Mouse (Mus musculus) cerebellum, postnatal 14 days (tissue): ENCODE results near the gene Fdxr.

Source experiments
- DNase-seq, 2 experiments: peaks; one replicate each; pipeline ENCODE4 v3.0.0; 2021; ENCODE audit warnings: mixed read lengths in 2 of 2

Gene Fdxr

GRCm38 (mm10) chr11:115267958-115268357, 8.9 kb downstream of the Fdxr start:
- no peak for DNase-seq

GRCm38 (mm10) chr11:115267061-115267883, 9.6 kb downstream of the Fdxr start, which contains the start of gene Grin2c:
Gene Grin2c (minus strand): TSS chr11:115267243.
- DNase-seq = peak; percentile 60 to 79

- DNase-seq = peak; percentile 71 to 75
Observed at GRCm38 (mm10) chr11:115266400-115266778, 10.5 kb downstream of the Fdxr start.

GRCm38 (mm10) chr11:115265771-115266399, 11.0 kb downstream of the Fdxr start:
- peak; percentile 69 to 82 for DNase-seq

GRCm38 (mm10) chr11:115264862-115265668, 11.8 kb downstream of the Fdxr start:
- peak; percentile 70 to 77 for DNase-seq

- DNase-seq = peak; percentile 53 to 62
Observed at GRCm38 (mm10) chr11:115264136-115264861, 12.6 kb downstream of the Fdxr start.

- peak; percentile 75 to 80 for DNase-seq
Observed at GRCm38 (mm10) chr11:115262954-115263353, 13.9 kb downstream of the Fdxr start.

- no peak for DNase-seq
Observed at GRCm38 (mm10) chr11:115259134-115259533, 17.7 kb downstream of the Fdxr start.

- DNase-seq = no peak
Observed at GRCm38 (mm10) chr11:115257775-115258510, 18.9 kb downstream of the Fdxr start.

- DNase-seq = no peak
Observed at GRCm38 (mm10) chr11:115251258-115251657, 25.6 kb downstream of the Fdxr start.

GRCm38 (mm10) chr11:115250405-115251090, 26.3 kb downstream of the Fdxr start:
- no peak for DNase-seq

- DNase-seq = peak in 1 of 2 experiments; percentile 66
Observed at GRCm38 (mm10) chr11:115249721-115250404, 27.0 kb downstream of the Fdxr start.

- peak in 1 of 2 experiments; percentile 24 for DNase-seq
Observed at GRCm38 (mm10) chr11:115247945-115248344, 28.9 kb downstream of the Fdxr start.

- no peak for DNase-seq
Observed at GRCm38 (mm10) chr11:115247240-115247639, 29.6 kb downstream of the Fdxr start.

GRCm38 (mm10) chr11:115246386-115246785, 30.5 kb downstream of the Fdxr start:
- peak; percentile 70 to 71 for DNase-seq

GRCm38 (mm10) chr11:115244840-115245239, 32.0 kb downstream of the Fdxr start:
- DNase-seq = no peak

GRCm38 (mm10) chr11:115243783-115244182, 33.1 kb downstream of the Fdxr start:
- no peak for DNase-seq

GRCm38 (mm10) chr11:115242746-115243145, 34.1 kb downstream of the Fdxr start:
- no peak for DNase-seq

GRCm38 (mm10) chr11:115241402-115241801, 35.4 kb downstream of the Fdxr start:
- peak; percentile 59 to 73 for DNase-seq

GRCm38 (mm10) chr11:115236570-115236969, 40.3 kb downstream of the Fdxr start:
- DNase-seq = no peak
